Mouse (Mus musculus) left cerebral cortex, adult 8-10 months (tissue): ENCODE measurements at regions not wholly inside any gene's neighbourhood (a gene's known extent, or its start where the extent isn't known, plus 50 kb on each side); places are given as distances from the start of the nearest gene placed in this dataset.

Experiments used
- DNase-seq, 2 experiments: peaks; one replicate each; pipeline ENCODE4 v3.0.0; 2022; ENCODE audit warnings: low spot score in 2 of 2

- DNase-seq, result no peak
Observed at GRCm38 (mm10) chr10:17200524-17201426, 522.2 kb upstream of the Cited2 start.

DNA sequence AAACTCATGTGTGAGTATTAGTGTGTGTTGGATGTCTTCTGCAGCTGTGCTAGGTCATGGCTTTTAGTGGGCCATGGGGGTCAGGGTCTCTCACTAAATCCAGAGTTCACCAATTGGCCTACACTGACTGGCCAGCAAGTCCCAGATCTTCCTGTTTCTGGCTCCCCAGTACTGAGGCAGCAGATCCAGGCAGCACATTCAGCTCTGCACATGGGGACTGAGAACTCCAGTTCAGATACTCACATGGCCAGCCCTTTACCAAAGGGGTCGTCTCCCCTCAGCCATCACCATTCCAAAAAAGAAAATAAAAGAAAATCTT is 521.6 kb upstream of the Cited2 start:
- DNase-seq, result no peak

- no peak for DNase-seq
Observed at GRCm38 (mm10) chr10:17202556-17203415, 520.2 kb upstream of the Cited2 start.

- no peak for DNase-seq
Observed at GRCm38 (mm10) chr10:17203416-17204110, 519.5 kb upstream of the Cited2 start.

DNA sequence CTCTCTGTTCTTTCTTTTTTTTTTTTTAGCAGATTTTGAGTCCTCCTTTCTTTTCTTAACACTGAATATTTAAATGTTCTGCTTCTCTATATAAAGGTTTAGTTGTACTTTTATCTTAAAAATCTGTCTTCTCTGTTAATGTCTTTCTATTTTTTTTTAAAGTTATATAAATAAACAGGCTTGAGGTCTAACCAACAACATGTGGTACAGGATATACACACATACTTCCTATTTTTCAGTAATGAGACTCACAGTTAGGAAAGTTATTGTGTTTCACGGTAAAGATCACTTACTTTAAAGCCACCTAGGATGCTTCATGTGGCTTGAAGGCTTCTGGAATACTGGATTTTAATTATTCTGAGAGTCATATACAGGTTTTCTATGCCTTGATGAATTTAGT is 518.9 kb upstream of the Cited2 start:
- no peak for DNase-seq

DNA sequence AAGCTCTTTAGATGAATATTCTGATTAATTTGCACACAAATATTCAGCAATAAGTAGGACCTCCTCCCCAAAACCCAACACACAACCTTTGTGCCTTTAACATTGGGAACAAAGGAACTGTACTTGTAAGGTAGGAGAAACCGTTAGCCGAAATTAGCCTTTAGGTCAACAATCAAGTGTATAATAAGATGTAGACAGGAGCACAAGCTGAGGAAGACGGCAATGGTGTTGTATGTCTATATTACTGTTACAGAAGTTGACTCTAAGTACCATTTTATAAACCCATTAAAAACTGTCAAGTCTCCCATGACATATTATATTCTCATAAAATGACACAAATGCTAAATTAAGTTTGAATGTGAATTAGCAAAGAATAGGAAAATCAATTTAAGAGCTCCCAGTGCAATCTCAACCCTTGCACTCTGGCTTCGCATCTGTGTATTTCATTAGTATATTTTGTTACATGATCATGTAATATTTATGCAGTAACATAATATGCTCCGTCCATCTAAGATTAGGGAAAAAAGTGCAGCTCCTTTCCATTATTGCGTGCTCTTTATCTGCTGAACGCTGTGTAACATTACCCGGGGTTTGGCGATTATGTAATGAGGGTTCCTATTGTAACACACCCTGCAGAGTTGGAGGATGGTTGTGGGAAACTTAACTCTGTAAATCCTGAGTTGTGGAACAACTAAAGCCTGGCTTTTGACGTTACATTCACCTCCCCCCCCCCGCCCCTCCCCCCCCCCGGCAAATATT is 510.3 kb upstream of the Cited2 start:
- DNase-seq, result no peak

DNA sequence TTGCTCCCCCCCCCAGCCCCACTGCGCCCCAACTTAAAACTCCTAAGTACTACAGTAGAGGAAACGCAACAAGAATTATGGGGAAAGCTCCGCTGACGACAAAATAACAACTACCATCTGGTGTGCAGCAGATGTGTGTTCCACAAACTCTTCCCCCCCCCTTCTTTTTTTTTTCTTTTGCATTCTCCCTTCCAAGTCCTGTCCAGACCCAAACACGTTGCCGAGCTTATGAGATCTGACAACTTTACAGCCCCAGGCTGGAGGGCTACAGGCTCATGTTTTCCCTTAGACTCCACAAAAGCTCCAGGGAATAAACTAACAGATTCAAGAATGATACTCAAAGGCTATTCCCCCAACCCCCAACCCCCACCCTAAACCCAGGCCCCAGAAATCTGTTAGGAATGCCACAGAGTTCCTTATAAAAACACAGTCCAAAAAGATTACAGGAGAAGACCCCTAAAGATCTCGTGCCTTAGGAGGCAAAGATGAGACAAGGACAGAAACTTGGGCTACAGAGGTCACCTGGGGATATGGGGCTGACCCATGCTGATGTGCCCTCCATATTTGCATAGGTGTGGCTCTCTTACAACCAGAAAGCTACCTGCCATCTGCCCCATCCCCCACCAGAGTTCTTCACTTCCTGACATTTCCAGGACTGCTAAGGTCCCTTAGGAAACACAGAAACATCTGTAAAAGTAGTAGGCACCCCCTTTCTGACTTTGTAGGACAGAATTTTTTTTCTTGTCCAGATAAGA is 509.5 kb upstream of the Cited2 start:
- DNase-seq, result no peak

DNA sequence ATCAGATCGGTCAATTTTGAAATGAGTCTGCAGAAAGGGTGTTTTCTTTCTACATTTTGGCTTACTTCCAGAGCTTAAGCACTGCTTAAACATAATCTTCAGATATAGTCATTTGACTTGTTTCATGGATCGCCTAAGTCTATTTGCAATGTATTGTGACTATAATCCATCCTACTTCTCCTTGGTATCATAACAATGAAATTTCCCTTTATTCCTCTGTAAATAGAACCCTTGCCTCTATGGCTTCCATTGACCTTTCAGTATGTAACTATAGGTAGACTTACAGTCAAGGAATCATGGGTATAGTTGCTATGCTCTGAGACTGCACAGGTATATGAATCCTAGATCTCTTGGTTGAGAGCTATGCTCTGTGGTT is 509.0 kb upstream of the Cited2 start:
- no peak for DNase-seq

DNA sequence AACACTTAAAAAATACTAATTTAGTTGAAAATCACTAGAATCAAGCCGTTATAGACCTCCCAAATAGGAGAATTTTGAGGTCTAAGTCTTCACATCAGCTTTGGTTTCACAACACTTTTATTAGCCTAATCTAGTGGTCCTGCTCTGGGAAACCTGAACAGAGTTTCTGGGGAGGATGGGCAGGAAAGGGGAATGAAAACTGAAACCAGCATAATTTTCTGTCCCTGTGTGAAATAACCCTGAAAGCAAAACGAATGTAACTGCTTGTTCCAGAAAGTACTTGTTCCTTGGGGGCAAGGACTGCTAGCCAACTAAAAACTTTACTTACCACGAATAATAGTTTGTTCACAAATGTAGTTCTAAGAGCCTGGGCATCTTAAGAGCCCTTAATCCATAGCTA is 508.0 kb upstream of the Cited2 start:
- no peak for DNase-seq

GRCm38 (mm10) chr10:17221495-17221894 is 501.5 kb upstream of the Cited2 start:
- no peak for DNase-seq

DNA sequence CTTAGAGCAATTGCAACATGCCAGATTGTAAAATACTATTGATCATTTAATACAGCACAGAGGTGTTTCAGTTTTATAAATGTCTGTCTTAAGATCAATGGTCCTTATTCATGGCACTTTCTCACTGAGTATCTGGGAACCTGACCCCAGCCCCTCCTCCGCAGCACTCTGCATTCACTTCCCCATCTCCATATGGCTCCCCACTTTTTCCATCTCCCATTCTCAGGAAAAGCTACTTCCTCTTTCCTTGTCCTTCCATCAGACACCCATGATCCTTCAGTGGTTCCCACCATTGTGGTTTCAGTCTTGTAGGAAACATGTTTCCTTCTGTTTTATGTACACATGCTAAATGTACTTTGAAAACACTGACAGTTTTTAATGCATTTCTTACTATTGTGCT is 497.3 kb upstream of the Cited2 start:
- no peak for DNase-seq

- no peak for DNase-seq
Observed at GRCm38 (mm10) chr10:17230040-17230818, 492.8 kb upstream of the Cited2 start.

DNA sequence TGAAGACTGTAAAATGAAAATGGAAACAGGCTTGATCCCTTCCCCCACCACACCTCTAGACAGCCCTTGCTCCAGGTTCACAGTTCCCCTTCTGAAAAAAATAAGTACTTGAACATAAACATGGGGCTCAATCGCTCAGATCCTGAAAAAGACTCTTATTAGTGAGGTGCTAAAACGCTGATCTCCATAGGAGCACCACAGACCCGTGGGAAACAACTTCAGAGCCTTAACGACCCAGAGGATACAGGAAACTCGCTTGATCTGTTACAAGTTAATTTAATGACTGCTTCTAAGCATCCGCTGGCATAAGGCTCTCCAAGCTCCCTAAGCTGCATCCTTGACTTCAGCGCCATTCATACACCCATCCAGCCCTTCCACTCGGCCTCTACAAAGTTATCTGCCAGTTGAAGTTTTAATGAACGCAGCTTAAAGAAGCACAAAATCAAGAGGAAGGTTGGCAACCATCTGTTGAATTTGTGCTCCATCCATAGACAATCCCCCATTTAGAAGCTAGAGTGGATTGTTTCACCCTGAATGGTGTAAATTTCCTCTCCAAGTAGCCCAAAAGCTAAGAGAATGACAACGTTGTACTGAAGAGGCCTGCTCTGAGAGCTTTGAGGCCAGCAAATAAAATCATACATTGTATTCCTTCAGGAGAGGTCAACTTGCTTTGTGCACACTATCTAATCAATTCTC is 486.9 kb upstream of the Cited2 start:
- DNase-seq, result no peak

DNA sequence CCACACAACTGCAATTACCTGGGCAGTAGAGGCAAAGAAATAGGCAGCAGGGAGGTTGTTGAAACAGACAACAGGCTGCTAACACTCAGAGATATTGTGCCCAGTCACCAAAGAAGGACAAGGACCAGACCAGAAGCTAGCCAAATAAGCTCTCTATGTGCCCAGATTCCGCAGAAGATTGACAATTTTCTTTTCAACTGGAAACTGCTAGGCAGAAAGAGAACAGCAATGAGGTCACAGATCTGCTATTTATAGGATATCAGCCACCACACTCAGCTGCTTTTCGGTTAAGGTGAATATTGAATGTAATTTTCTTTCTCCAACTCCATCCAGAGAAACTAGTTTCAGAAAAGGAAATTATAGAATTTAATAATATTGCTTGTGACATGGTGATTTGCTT is 486.3 kb upstream of the Cited2 start:
- no peak for DNase-seq

GRCm38 (mm10) chr10:17237463-17237862 is 485.6 kb upstream of the Cited2 start:
- no peak for DNase-seq

DNA sequence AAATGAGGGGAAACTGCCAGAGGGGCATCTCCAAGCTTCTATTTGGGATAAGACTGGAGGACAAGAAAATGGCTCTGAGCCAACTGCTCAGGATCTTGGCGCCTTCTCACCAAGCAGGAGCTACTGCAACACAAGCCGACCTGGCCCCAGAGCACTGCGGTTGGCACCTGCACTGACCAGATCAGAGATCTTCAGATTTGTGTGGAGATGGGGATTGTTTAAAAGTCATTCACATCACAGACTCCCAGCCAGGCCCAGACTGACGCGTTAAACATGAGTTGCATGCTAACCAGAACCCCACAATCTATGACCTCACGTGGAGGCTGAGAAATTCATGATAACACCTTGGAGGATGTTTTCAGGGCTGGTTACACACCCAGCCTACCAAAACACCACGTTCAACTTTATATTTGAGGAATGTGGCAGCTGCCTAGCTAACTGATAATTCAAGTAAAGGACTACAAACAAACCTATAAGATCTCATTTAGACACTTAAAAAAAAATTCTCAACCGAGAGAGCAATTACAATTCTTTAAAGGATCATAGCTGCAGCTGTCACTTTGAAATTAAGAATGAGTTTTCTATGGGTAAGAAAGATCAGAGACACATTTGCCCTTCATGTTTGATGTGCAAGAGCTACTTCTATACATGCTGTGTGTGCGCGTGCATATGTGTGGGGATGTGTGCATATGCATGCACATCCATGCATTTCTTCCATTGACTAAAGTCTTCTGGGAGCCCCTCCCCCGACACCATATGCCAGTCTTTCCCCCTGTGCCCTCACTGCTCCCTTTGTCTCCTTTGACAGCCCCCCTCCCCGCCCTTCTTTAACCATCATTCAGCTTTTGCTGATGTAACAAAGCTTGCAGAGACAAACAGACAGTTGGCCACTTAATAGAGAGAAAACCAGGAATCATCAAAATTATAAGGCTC is 484.8 kb upstream of the Cited2 start:
- no peak for DNase-seq

- no peak for DNase-seq
Observed at GRCm38 (mm10) chr10:17248270-17248669, 474.7 kb upstream of the Cited2 start.

DNA sequence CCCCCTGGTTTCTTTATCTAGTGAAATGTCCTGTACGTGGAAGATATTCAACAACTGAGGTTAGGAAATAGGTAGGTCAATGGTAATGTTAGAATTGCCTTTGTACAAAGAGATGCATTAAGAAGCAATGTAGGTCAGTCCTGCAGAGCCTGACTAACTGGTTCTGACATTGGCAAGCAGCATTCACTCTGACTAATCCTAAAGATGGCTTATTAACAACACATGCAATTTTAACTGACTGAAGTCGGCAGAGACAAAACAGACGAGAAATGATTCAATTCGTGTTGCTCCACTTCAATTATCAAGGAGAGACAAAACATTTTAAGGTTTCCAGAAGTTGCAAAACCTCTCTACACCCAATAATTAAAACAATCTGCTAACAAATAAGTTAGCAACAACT is 470.0 kb upstream of the Cited2 start:
- no peak for DNase-seq
